Mouse (Mus musculus) limb, embryonic 11.5 days (tissue): ENCODE measurements around the gene Wdr45b. TPM values are rescaled to one million over a fixed set of nuclear protein-coding genes. Genes with fewer than 3 reads are reported as not detected.
"Not testable (repeated sequence)": the region's sequence is repeated elsewhere in the genome, so short reads cannot be mapped to it uniquely, and the experiment has no call there.

Experiments
- ATAC-seq: fragments of 200-750 bp; cut with Nextera tagmentation; 2 replicates; pipeline ENCODE4 v1.8.0; 2017; ENCODE audit warnings: low read depth; ENCODE audit not compliant: insufficient number of reproducible peaks, low FRiP score, low TSS enrichment
- DNase-seq: peaks from one replicate; pipeline ENCODE4 v3.0.0-alpha.2; 2015; ENCODE audit warnings: low spot score
- H3K27ac ChIP-seq: fragments of 300-500 bp; sonication (generic); replicated peaks from 2 replicates; pipeline ENCODE4 v1.5.1; 2014; ENCODE audit warnings: low read depth, mild to moderate bottlenecking, low read length
- H3K27me3 ChIP-seq: fragments of 300-500 bp; sonication (generic); 2 replicates; pipeline ENCODE4 v1.6.1; 2014; ENCODE audit warnings: mild to moderate bottlenecking, low read length, mixed read lengths; ENCODE audit not compliant: control insufficient read depth, insufficient read depth
- H3K36me3 ChIP-seq: fragments of 300-500 bp; sonication (generic); 2 replicates; pipeline ENCODE4 v1.6.1; 2014; ENCODE audit warnings: mild to moderate bottlenecking, low read length, moderate library complexity, mixed read lengths; ENCODE audit not compliant: control insufficient read depth, insufficient read depth
- H3K4me1 ChIP-seq: fragments of 300-500 bp; sonication (generic); 2 replicates; pipeline ENCODE4 v1.6.1; 2014; ENCODE audit warnings: low read length, mixed read lengths; ENCODE audit not compliant: control insufficient read depth, insufficient read depth
- H3K4me2 ChIP-seq: fragments of 300-500 bp; sonication (generic); 2 replicates; pipeline ENCODE4 v1.6.1; 2014; ENCODE audit warnings: low read depth, mild to moderate bottlenecking, moderate library complexity; ENCODE audit not compliant: severe bottlenecking
- H3K4me3 ChIP-seq: fragments of 300-500 bp; sonication (generic); 2 replicates; pipeline ENCODE4 v1.5.1; 2014; ENCODE audit warnings: low read depth, low read length
- H3K9ac ChIP-seq: fragments of 300-500 bp; sonication (generic); 2 replicates; pipeline ENCODE4 v1.6.1; 2014; ENCODE audit warnings: mild to moderate bottlenecking, low read length
- H3K9me3 ChIP-seq: fragments of 300-500 bp; sonication (generic); 2 replicates; pipeline ENCODE4 v1.6.1; 2016; ENCODE audit warnings: low read length; ENCODE audit not compliant: control insufficient read depth
- WGBS: fragments of 180-500 bp; shearing (Covaris S2); extraction: QIAGEN DNeasy Blood & Tissue Kit; methylation state at CpG from one replicate; pipeline ENCODE4 v1.1.7; 2014; 5-methylcytosine and 5-hydroxymethylcytosine counted together
- polyA plus RNA-seq: library from polyadenylated mRNA; unstranded; fragments of >200 nt; fragmentation: Nextera tagmentation; extraction: Ambion mirVana; gene quantifications from 2 replicates; pipeline ENCODE4 v1.2.1, GENCODE M21; 2014

Gene Wdr45b
- polyA plus RNA-seq, 1 experiment from 2014 or later = 110 TPM

DNA sequence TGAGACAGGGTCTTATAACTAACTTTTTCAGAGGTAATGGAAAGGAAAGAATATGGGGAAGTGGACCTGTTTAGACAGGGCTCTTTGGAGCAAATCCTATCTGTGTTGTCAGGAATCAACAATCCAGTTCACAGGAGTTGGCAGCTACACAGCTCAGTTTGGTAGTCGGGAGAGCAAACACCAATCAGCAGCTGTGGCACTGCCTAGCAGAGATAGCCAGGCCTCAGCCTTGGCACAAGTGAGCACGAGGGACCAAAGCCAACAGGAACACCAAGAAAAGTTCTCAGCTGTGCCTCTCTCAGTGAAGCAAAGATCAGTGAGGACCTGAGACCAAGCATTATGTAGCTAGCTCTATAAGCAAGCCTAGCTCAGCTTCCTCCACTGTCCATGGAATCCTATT, 7.2 kb downstream of the Wdr45b start:
- Histone ChIP-seq H3K27me3 (no peaks in the 10 kb centered on the region), H3K36me3 (peaks cover 2% of the 10 kb centered on the region; the same call in 1 of the 2 replicates), H3K9ac (no peak overlapping the region), H3K4me3 (no peak overlapping the region), H3K9me3 (no peaks in the 10 kb centered on the region), H3K27ac (no peak overlapping the region), H3K4me1 (no peaks in the 10 kb centered on the region), H3K4me2 (no peak overlapping the region)
- DNase-seq = no peak
- WGBS = 91% methylated on average over 2 of the region's 2 CpGs
- no peak for ATAC-seq

DNA sequence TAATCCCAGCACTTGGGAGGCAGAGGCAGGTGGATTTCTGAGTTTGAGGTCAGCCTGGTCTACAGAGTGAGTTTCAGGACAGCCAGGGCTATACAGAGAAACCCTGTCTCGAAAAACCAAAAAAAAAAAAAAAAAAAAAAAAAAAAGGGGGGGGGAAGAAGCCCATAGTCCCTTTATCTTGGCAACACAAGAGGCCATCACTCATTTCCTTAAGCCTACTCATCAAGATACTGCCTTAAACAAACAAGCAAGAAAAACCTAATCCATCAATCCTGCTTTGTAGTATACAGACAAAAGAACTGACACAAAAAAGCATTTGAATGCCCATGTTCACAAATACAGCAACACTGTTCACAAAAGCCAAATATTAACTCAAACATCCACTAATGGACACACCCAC, 11.8 kb downstream of the Wdr45b start:
- not testable (repeated sequence) for DNase-seq, H3K4me1 ChIP-seq, H3K4me3 ChIP-seq, H3K4me2 ChIP-seq, H3K27ac ChIP-seq, H3K27me3 ChIP-seq, ATAC-seq, H3K36me3 ChIP-seq, H3K9me3 ChIP-seq, H3K9ac ChIP-seq
- WGBS = no CpG with 5 or more reads among the region's 1 CpGs

DNA sequence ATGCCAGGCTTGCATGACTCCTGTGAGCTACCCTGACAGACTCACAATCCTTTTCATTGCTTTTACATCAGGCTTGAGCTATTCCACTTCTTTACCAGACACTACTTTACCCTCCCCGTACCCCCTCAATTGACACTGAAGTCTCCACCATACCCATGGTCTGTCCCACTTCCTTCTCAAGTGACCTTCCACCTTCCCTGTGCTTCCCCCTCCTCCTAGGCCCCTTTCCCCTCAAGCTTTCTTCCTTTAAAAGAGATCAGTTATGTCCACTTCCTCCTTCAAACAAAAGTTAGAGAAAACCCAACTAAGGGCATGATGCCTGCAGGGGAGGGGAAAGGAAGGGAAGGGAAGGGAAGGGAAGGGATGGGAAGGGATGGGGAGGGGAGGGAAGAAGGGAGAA, 14.0 kb downstream of the Wdr45b start:
- no peak for ATAC-seq
- H3K36me3 ChIP-seq = peaks cover 6% of the 10 kb centered on the region; the same call in 1 of the 2 replicates
- H3K9ac ChIP-seq = no peak overlapping the region
- no peak for DNase-seq
- H3K4me1 ChIP-seq = no peaks in the 10 kb centered on the region
- 93% methylated on average over 1 of the region's 1 CpGs for WGBS
- H3K27me3 ChIP-seq = no peaks in the 10 kb centered on the region
- H3K4me2 ChIP-seq = no peak overlapping the region
- H3K27ac ChIP-seq = no peak overlapping the region
- H3K9me3 ChIP-seq = no peaks in the 10 kb centered on the region
- no peak overlapping the region for H3K4me3 ChIP-seq

DNA sequence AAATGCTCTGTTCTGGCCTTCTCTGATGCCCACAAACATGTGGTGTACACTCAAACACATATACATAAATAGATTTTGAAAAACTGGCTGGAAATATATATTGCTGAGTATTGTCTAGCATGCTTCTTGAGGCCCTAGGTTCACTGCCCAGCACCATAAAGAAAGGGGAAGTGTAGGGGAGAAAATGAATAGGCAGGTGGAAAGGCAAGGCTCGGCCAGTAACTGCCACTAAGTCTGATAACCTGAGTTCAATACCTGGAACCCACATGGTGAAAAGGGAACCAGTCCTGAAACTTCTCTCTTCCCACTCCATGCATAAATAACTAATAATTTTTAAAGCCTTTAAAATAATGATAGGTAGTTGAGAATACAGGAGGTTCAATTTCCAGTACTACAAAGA, 14.6 kb downstream of the Wdr45b start:
- 91% methylated on average over 1 of the region's 1 CpGs for WGBS
- peaks cover 10% of the 10 kb centered on the region; the same call in 1 of the 2 replicates for H3K36me3 ChIP-seq

DNA sequence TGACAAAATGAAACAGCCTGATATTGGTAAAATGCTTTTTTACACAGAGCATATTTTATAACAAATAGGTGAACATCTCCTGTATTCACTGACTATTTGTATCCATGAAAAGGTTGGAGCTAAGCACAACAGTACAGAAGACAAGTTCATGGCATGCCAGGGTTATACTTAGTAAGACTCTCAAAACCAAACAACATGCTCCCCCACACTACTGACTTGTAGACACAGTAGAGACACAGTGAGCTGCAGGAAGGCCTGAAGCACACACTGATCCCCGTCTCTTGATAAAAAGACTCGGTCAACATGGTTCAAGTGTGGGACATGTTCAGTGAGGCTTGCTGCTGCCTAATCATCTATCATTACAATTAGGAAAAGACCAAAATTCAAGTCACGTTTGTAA, 22.6 kb downstream of the Wdr45b start:
- no peak for DNase-seq
- H3K27me3 ChIP-seq = no peaks in the 10 kb centered on the region
- no peak overlapping the region for H3K27ac ChIP-seq
- no peak overlapping the region for H3K4me3 ChIP-seq
- ATAC-seq = no peak
- H3K9me3 ChIP-seq = no peaks in the 10 kb centered on the region
- no peaks in the 10 kb centered on the region for H3K4me1 ChIP-seq
- H3K4me2 ChIP-seq = no peak overlapping the region
- peaks cover 18% of the 10 kb centered on the region for H3K36me3 ChIP-seq
- no peak overlapping the region for H3K9ac ChIP-seq
- 90% methylated on average over 3 of the region's 3 CpGs for WGBS

More for the DNA sequence above, 14.6 kb downstream of the Wdr45b start:
- no peaks in the 10 kb centered on the region for H3K9me3 ChIP-seq
- no peak overlapping the region for H3K9ac ChIP-seq
- no peaks in the 10 kb centered on the region for H3K27me3 ChIP-seq
- H3K4me1 ChIP-seq = no peaks in the 10 kb centered on the region
- DNase-seq (no peak), ATAC-seq (no peak)
- no peak overlapping the region for H3K27ac ChIP-seq
- H3K4me3 ChIP-seq = no peak overlapping the region
- H3K4me2 ChIP-seq = no peak overlapping the region

DNA sequence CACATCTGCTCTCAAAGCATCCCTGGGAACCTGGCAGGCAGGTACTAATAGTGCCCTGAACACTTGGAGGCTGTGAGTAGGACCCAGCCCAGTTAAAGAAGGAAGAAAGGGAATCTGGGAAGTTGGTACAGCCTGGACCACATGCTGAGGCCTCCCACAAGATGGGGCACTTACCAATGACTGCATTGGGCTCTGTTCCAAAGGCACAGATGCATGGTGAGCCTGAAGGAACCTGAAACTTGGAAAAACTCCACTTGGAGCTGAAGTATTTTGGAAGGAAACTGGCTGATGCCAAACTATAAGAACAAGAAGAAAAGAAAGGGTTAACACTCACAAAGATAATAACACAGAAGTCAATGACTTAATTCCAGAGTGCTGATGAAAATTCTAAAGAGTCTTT, 25.6 kb downstream of the Wdr45b start:
- Histone ChIP-seq H3K27ac (no peak overlapping the region), H3K4me1 (no peaks in the 10 kb centered on the region), H3K27me3 (no peaks in the 10 kb centered on the region), H3K9ac (no peak overlapping the region), H3K4me3 (no peak overlapping the region), H3K36me3 (peaks cover 13% of the 10 kb centered on the region), H3K9me3 (no peaks in the 10 kb centered on the region), H3K4me2 (no peak overlapping the region)
- no peak for ATAC-seq
- DNase-seq = no peak

DNA sequence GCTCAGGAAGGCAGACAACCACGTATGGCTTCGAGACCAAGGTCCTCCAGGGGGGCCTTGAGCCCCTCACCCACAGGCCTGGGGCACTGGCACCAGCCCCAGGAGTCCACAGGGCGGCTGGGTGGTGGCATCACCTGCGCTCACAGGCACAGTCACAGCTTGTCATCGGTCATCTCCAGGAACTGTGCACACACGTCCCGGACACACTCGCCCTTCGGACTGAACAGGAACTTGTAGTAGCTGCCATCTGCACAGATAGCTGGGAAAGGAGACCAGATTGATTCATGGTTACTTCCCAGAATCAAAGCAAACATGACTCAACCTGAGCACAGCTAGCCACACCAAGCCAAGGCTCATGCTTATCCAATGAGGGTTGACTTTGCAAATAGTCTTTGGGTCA, 26.0 kb downstream of the Wdr45b start:
- no peak for ATAC-seq
- 93% methylated on average over 9 of the region's 9 CpGs for WGBS
- peaks cover 13% of the 10 kb centered on the region for H3K36me3 ChIP-seq

DNA sequence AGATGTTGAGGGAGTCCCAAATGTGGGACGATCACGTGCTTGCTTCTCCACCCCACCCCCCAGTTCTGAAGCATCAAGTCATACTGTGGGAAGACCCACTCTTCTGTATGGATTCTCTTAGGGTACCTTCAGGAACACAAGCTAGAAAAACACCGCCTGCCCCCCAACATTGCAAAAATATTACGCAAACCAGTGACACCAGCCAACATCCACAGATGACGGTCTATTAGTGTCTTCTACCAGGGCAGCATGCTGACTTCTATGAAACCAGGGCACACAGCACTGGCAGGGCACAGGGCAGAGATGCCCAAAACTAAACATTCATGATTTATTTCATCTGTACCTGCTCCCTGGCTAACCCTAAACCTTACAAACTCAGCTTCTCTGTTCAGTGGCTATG, 27.6 kb downstream of the Wdr45b start:
- DNase-seq (no peak), ATAC-seq (no peak)
- Histone ChIP-seq H3K4me3 (no peak overlapping the region), H3K4me1 (no peaks in the 10 kb centered on the region), H3K27ac (no peak overlapping the region), H3K27me3 (no peaks in the 10 kb centered on the region), H3K9ac (no peak overlapping the region), H3K4me2 (no peak overlapping the region), H3K36me3 (peaks cover 13% of the 10 kb centered on the region), H3K9me3 (no peaks in the 10 kb centered on the region)
- WGBS = 98% methylated on average over 5 of the region's 5 CpGs

More for the DNA sequence above, 26.0 kb downstream of the Wdr45b start:
- no peak overlapping the region for H3K4me2 ChIP-seq
- no peak for DNase-seq
- no peaks in the 10 kb centered on the region for H3K9me3 ChIP-seq
- H3K4me3 ChIP-seq = no peak overlapping the region
- H3K4me1 ChIP-seq = no peaks in the 10 kb centered on the region
- no peak overlapping the region for H3K9ac ChIP-seq
- no peaks in the 10 kb centered on the region for H3K27me3 ChIP-seq
- no peak overlapping the region for H3K27ac ChIP-seq

DNA sequence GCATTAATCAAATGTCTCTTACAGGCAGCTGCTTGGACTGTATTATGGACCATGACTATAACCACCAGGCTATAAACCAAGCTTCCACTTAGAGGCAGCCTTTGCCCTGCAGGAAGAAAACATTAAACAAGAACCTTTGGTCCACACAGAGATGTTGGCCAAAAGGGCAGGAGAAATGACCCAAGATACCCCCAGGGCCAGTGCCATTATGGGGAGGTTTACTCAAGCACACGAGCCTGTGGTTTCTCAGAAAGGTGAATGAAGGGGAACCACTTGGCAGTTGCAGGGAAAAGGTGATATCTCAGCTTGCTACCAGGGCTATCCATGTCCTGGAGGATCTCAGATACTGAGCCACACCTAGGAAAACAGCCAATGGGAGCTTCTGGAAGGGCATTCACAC, 28.2 kb downstream of the Wdr45b start:
- H3K4me3 ChIP-seq = no peak overlapping the region
- ATAC-seq = no peak
- DNase-seq = no peak
- WGBS = 92% methylated on average over 1 of the region's 1 CpGs
- H3K9ac ChIP-seq = no peak overlapping the region
- H3K27ac ChIP-seq = no peak overlapping the region
- no peaks in the 10 kb centered on the region for H3K4me1 ChIP-seq
- no peaks in the 10 kb centered on the region for H3K9me3 ChIP-seq
- peaks cover 13% of the 10 kb centered on the region for H3K36me3 ChIP-seq
- no peaks in the 10 kb centered on the region for H3K27me3 ChIP-seq
- H3K4me2 ChIP-seq = no peak overlapping the region
